Mouse (Mus musculus): ENCODE results near the gene Itpkb. TPM values are rescaled to one million over a fixed set of nuclear protein-coding genes. Genes with fewer than 3 reads are reported as not detected.

The Itpkb gene
- total and polyA plus RNA-seq, 2 experiments from 2014 or later, result 5.1 to 24.9 TPM

- TF ChIP-seq EP300 (IDR thresholded peaks at IDR 0.05; ENCODE audit: low read depth) (no peak), CTCF (IDR thresholded peaks at IDR 0.05; ENCODE audit: low read depth) (no peak)
- H3K9ac ChIP-seq (replicated peaks; ENCODE audit: low read depth, low read length), result no peak overlapping the region
- peaks cover 45% of the 10 kb centered on the region for H3K4me1 ChIP-seq (ENCODE audit: control insufficient read depth, insufficient read depth)
- H3K4me2 ChIP-seq (ENCODE audit: low read depth, low read length), result no peak overlapping the region
- no peak overlapping the region for H3K27ac ChIP-seq (ENCODE audit: low read depth)
- DNase-seq (ENCODE audit: low spot score) (no peak), ATAC-seq (ENCODE audit: insufficient read depth, low read depth) (no peak)
- H3K9me3 ChIP-seq (replicated peaks; ENCODE audit: control insufficient read depth, low read length), result no peaks in the 10 kb centered on the region
- no peaks in the 10 kb centered on the region for H3K27me3 ChIP-seq (ENCODE audit: control insufficient read depth, insufficient read depth, low read length)
- H3K36me3 ChIP-seq (replicated peaks; ENCODE audit: control insufficient read depth, insufficient read depth, low read length), result peaks cover 9% of the 10 kb centered on the region; the same call in 1 of the 2 replicates
- WGBS, result 69% methylated on average over 6 of the region's 6 CpGs
- no peak overlapping the region for H3K4me3 ChIP-seq (ENCODE audit: low read depth, low read length)
Observed at GRCm38 (mm10) chr1:180356857-180357256, 26.6 kb downstream of the Itpkb start.

- ATAC-seq (ENCODE audit: insufficient read depth, low read depth) (no peak), DNase-seq (ENCODE audit: low spot score) (no peak)
- WGBS, result 39% methylated on average over 7 of the region's 7 CpGs
- Histone ChIP-seq H3K36me3 (replicated peaks; ENCODE audit: control insufficient read depth, insufficient read depth, low read length) (peaks cover 9% of the 10 kb centered on the region; the same call in 1 of the 2 replicates), H3K4me2 (ENCODE audit: low read depth, low read length) (no peak overlapping the region), H3K4me1 (ENCODE audit: control insufficient read depth, insufficient read depth) (peaks cover 39% of the 10 kb centered on the region), H3K27me3 (ENCODE audit: control insufficient read depth, insufficient read depth, low read length) (no peaks in the 10 kb centered on the region), H3K9me3 (replicated peaks; ENCODE audit: control insufficient read depth, low read length) (no peaks in the 10 kb centered on the region), H3K27ac (ENCODE audit: low read depth) (peak overlapping the region; percentile 18; the same call in 1 of the 2 replicates), H3K9ac (replicated peaks; ENCODE audit: low read depth, low read length) (no peak overlapping the region), H3K4me3 (ENCODE audit: low read depth, low read length) (no peak overlapping the region)
- TF ChIP-seq EP300 (IDR thresholded peaks at IDR 0.05; ENCODE audit: low read depth) (no peak), CTCF (IDR thresholded peaks at IDR 0.05; ENCODE audit: low read depth) (no peak)
Observed at GRCm38 (mm10) chr1:180357893-180358331, 27.6 kb downstream of the Itpkb start.

- Histone ChIP-seq H3K27me3 (ENCODE audit: control insufficient read depth, insufficient read depth, low read length) (no peaks in the 10 kb centered on the region), H3K9ac (replicated peaks; ENCODE audit: low read depth, low read length) (no peak overlapping the region), H3K4me3 (ENCODE audit: low read depth, low read length) (no peak overlapping the region), H3K36me3 (replicated peaks; ENCODE audit: control insufficient read depth, insufficient read depth, low read length) (peaks cover 9% of the 10 kb centered on the region; the same call in 1 of the 2 replicates), H3K4me2 (ENCODE audit: low read depth, low read length) (no peak overlapping the region), H3K9me3 (replicated peaks; ENCODE audit: control insufficient read depth, low read length) (no peaks in the 10 kb centered on the region), H3K27ac (ENCODE audit: low read depth) (peak overlapping the region; percentile 19; the same call in 1 of the 2 replicates), H3K4me1 (ENCODE audit: control insufficient read depth, insufficient read depth) (peaks cover 39% of the 10 kb centered on the region)
- TF ChIP-seq CTCF (IDR thresholded peaks at IDR 0.05; ENCODE audit: low read depth) (no peak), EP300 (IDR thresholded peaks at IDR 0.05; ENCODE audit: low read depth) (no peak)
- DNase-seq (ENCODE audit: low spot score) (no peak), ATAC-seq (ENCODE audit: insufficient read depth, low read depth) (no peak)
- WGBS, result 55% methylated on average over 9 of the region's 9 CpGs
Observed at GRCm38 (mm10) chr1:180358466-180358865, 28.2 kb downstream of the Itpkb start.

GRCm38 (mm10) chr1:180359311-180359710 lies 29.0 kb downstream of the Itpkb start:
- TF ChIP-seq EP300 (IDR thresholded peaks at IDR 0.05; ENCODE audit: low read depth), result no peak
- TF ChIP-seq CTCF (IDR thresholded peaks at IDR 0.05; ENCODE audit: low read depth), result no peak
- Histone ChIP-seq H3K27ac (ENCODE audit: low read depth) (0 out of 2 replicates have a peak overlapping the region, but pooled peaks have one; percentile 19), H3K9me3 (replicated peaks; ENCODE audit: control insufficient read depth, low read length) (no peaks in the 10 kb centered on the region), H3K27me3 (ENCODE audit: control insufficient read depth, insufficient read depth, low read length) (no peaks in the 10 kb centered on the region), H3K36me3 (replicated peaks; ENCODE audit: control insufficient read depth, insufficient read depth, low read length) (peaks cover 9% of the 10 kb centered on the region; the same call in 1 of the 2 replicates), H3K9ac (replicated peaks; ENCODE audit: low read depth, low read length) (no peak overlapping the region), H3K4me3 (ENCODE audit: low read depth, low read length) (no peak overlapping the region), H3K4me1 (ENCODE audit: control insufficient read depth, insufficient read depth) (peaks cover 39% of the 10 kb centered on the region), H3K4me2 (ENCODE audit: low read depth, low read length) (no peak overlapping the region)
- DNase-seq (ENCODE audit: low spot score) (peak; percentile 46), ATAC-seq (ENCODE audit: insufficient read depth, low read depth) (peak; percentile 14; the same call in 1 of the 2 replicates)
- WGBS, result 62% methylated on average over 5 of the region's 5 CpGs

- Histone ChIP-seq H3K4me3 (ENCODE audit: low read depth, low read length) (no peak overlapping the region), H3K36me3 (replicated peaks; ENCODE audit: control insufficient read depth, insufficient read depth, low read length) (peaks cover 9% of the 10 kb centered on the region; the same call in 1 of the 2 replicates), H3K4me1 (ENCODE audit: control insufficient read depth, insufficient read depth) (peaks cover 60% of the 10 kb centered on the region), H3K27me3 (ENCODE audit: control insufficient read depth, insufficient read depth, low read length) (no peaks in the 10 kb centered on the region), H3K27ac (ENCODE audit: low read depth) (no peak overlapping the region), H3K9ac (replicated peaks; ENCODE audit: low read depth, low read length) (no peak overlapping the region), H3K9me3 (replicated peaks; ENCODE audit: control insufficient read depth, low read length) (no peaks in the 10 kb centered on the region), H3K4me2 (ENCODE audit: low read depth, low read length) (no peak overlapping the region)
- DNase-seq (ENCODE audit: low spot score) (no peak), ATAC-seq (ENCODE audit: insufficient read depth, low read depth) (no peak)
- TF ChIP-seq EP300 (IDR thresholded peaks at IDR 0.05; ENCODE audit: low read depth) (no peak), CTCF (IDR thresholded peaks at IDR 0.05; ENCODE audit: low read depth) (no peak)
- 92% methylated on average over 4 of the region's 4 CpGs for WGBS
Observed at GRCm38 (mm10) chr1:180362176-180362575, 31.9 kb downstream of the Itpkb start.

- DNase-seq (ENCODE audit: low spot score), result no peak
- no peak overlapping the region for H3K4me3 ChIP-seq (ENCODE audit: low read depth, low read length)
- H3K9me3 ChIP-seq (replicated peaks; ENCODE audit: control insufficient read depth, low read length), result no peaks in the 10 kb centered on the region
- H3K27ac ChIP-seq (ENCODE audit: low read depth), result 0 out of 2 replicates have a peak overlapping the region, but pooled peaks have one; percentile 9
- no peak overlapping the region for H3K4me2 ChIP-seq (ENCODE audit: low read depth, low read length)
- 61% methylated on average over 5 of the region's 5 CpGs for WGBS
- H3K9ac ChIP-seq (replicated peaks; ENCODE audit: low read depth, low read length), result no peak overlapping the region
- peaks cover 9% of the 10 kb centered on the region; the same call in 1 of the 2 replicates for H3K36me3 ChIP-seq (replicated peaks; ENCODE audit: control insufficient read depth, insufficient read depth, low read length)
- H3K4me1 ChIP-seq (ENCODE audit: control insufficient read depth, insufficient read depth), result peaks cover 60% of the 10 kb centered on the region
- ATAC-seq (ENCODE audit: insufficient read depth, low read depth), result no peak
- H3K27me3 ChIP-seq (ENCODE audit: control insufficient read depth, insufficient read depth, low read length), result no peaks in the 10 kb centered on the region
- TF ChIP-seq EP300 (IDR thresholded peaks at IDR 0.05; ENCODE audit: low read depth) (no peak), CTCF (IDR thresholded peaks at IDR 0.05; ENCODE audit: low read depth) (no peak)
Observed at GRCm38 (mm10) chr1:180362844-180363243, 32.6 kb downstream of the Itpkb start.
